In the genomic region with DNA sequence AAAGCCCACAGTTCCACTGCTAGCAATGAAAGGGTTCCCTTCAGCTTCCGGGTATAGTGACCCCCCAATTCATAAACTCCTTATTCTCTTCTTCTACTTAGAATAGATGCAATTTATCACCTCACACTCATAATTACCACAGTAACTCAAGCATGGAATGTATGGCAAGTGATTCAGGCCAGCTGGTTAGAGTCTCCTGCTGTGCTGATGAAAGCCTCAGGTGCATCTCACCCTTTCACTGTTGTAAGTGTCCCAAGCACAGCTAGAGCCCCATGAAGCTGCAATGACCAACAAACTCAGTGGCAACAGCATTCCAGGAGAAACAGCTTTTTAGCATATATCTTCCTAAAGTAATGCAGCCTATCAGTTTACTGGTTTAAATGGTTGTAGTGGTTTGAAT, we compare ENCODE assay signal across 24 mouse cellular contexts.
DNase-seq lines count a peak whose midpoint lies in the region; ATAC-seq and TF ChIP-seq lines count a peak whose summit lies in the region.
"Had no signal": no experiment of that assay in that cellular context is flagged by ENCODE, and none has a peak within 500 bp of the region (broad histone marks: within the 10 kb centered on the region; RNA-seq: fewer than 3 reads in every experiment).

No protein-coding gene starts in this region.

- H3K4me1 ChIP-seq in liver, embryonic 12.5 days: no peaks in the 10 kb centered on the region
- no peaks in the 10 kb centered on the region for H3K4me1 ChIP-seq in midbrain, embryonic 16.5 days (ENCODE audit: control insufficient read depth, insufficient read depth, low read length)
- H3K4me1 ChIP-seq in forebrain, postnatal 0 days (ENCODE audit: insufficient read depth): no peaks in the 10 kb centered on the region
- H3K4me1 ChIP-seq: embryonic facial prominence, embryonic 12.5 days; forebrain, embryonic 15.5 days; hindbrain, embryonic 12.5 days had no signal

- no peaks in the 10 kb centered on the region for H3K36me3 ChIP-seq in liver, embryonic 12.5 days
- no peaks in the 10 kb centered on the region for H3K36me3 ChIP-seq in midbrain, embryonic 16.5 days (ENCODE audit: control insufficient read depth, insufficient read depth, low read length)
- H3K36me3 ChIP-seq in forebrain, postnatal 0 days (ENCODE audit: insufficient read depth): no peaks in the 10 kb centered on the region
- H3K36me3 ChIP-seq: embryonic facial prominence, embryonic 12.5 days; forebrain, embryonic 15.5 days; G1E; hindbrain, embryonic 12.5 days had no signal

- H3K4me3 ChIP-seq in liver, embryonic 12.5 days: no peak overlapping the region
- no peak overlapping the region for H3K4me3 ChIP-seq in midbrain, embryonic 16.5 days (ENCODE audit: low read depth, low read length)
- no peak overlapping the region for H3K4me3 ChIP-seq in forebrain, postnatal 0 days (ENCODE audit: low read depth, low read length)
- H3K4me3 ChIP-seq: embryonic facial prominence, embryonic 12.5 days; forebrain, embryonic 15.5 days; hindbrain, embryonic 12.5 days had no signal

- WGBS in liver, embryonic 12.5 days (ENCODE audit: insufficient replicate concordance): 77% methylated on average over 1 of the region's 1 CpGs
- WGBS in midbrain, embryonic 16.5 days: 94% methylated on average over 1 of the region's 1 CpGs
- 65% methylated on average over 1 of the region's 1 CpGs for WGBS in forebrain, postnatal 0 days

- no peak overlapping the region for H3K27ac ChIP-seq in liver, embryonic 12.5 days
- no peak overlapping the region for H3K27ac ChIP-seq in midbrain, embryonic 16.5 days (ENCODE audit: low read length)
- H3K27ac ChIP-seq in forebrain, postnatal 0 days (ENCODE audit: low read depth, low read length): no peak overlapping the region
- H3K27ac ChIP-seq: embryonic facial prominence, embryonic 12.5 days; forebrain, embryonic 15.5 days; hindbrain, embryonic 12.5 days had no signal

- H3K9ac ChIP-seq in liver, embryonic 12.5 days: no peak overlapping the region
- H3K9ac ChIP-seq in midbrain, embryonic 16.5 days (ENCODE audit: low read depth, low read length): no peak overlapping the region
- H3K9ac ChIP-seq in forebrain, postnatal 0 days: no peak overlapping the region
- H3K9ac ChIP-seq: embryonic facial prominence, embryonic 12.5 days; forebrain, embryonic 15.5 days; hindbrain, embryonic 12.5 days had no signal

- ATAC-seq in cerebellum, adult (ENCODE audit: insufficient number of reproducible peaks, low FRiP score, low TSS enrichment): peak; percentile 67
- no peak for ATAC-seq in liver, embryonic 12.5 days
- no peak for ATAC-seq in midbrain, embryonic 16.5 days
- ATAC-seq in forebrain, postnatal 0 days: no peak
- ATAC-seq: activated CD4-positive, CD25-positive, alpha-beta regulatory T cell, adult 4 months; CD4-positive, CD25-positive, alpha-beta regulatory T cell, adult 4 months; forebrain, embryonic 15.5 days; hindbrain, embryonic 16.5 days; inflammation-experienced regulatory T-cells, adult 6 months; intestine, postnatal 0 days had no signal

- no peaks in the 10 kb centered on the region for H3K9me3 ChIP-seq in liver, embryonic 12.5 days (replicated peaks)
- H3K9me3 ChIP-seq in midbrain, embryonic 16.5 days (replicated peaks; ENCODE audit: control insufficient read depth, low read length, poor library complexity, severe bottlenecking): peaks cover 5% of the 10 kb centered on the region; the same call in 1 of the 2 replicates
- H3K9me3 ChIP-seq in forebrain, postnatal 0 days (ENCODE audit: low read length): peaks cover 7% of the 10 kb centered on the region; the same call in 1 of the 2 replicates
- H3K9me3 ChIP-seq: forebrain, embryonic 15.5 days had no signal

- H3K4me2 ChIP-seq in liver, embryonic 12.5 days: no peak overlapping the region
- no peak overlapping the region for H3K4me2 ChIP-seq in midbrain, embryonic 16.5 days (ENCODE audit: low read length)
- no peak overlapping the region for H3K4me2 ChIP-seq in forebrain, postnatal 0 days (ENCODE audit: low read depth)
- H3K4me2 ChIP-seq: embryonic facial prominence, embryonic 12.5 days; forebrain, embryonic 15.5 days; hindbrain, embryonic 12.5 days had no signal

- no peaks in the 10 kb centered on the region for H3K27me3 ChIP-seq in liver, embryonic 12.5 days (replicated peaks)
- H3K27me3 ChIP-seq in midbrain, embryonic 16.5 days (ENCODE audit: control insufficient read depth, insufficient read depth, low read depth, low read length): no peaks in the 10 kb centered on the region
- H3K27me3 ChIP-seq in forebrain, postnatal 0 days (ENCODE audit: insufficient read depth, low read length): no peaks in the 10 kb centered on the region
- H3K27me3 ChIP-seq: embryonic facial prominence, embryonic 12.5 days; forebrain, embryonic 15.5 days; hindbrain, embryonic 12.5 days had no signal

- TF ChIP-seq CTCF in forebrain, postnatal 0 days (IDR thresholded peaks at IDR 0.05; ENCODE audit: low read depth): no peak

- DNase-seq in cerebellum, postnatal 4 days (ENCODE audit: low spot score in 2 of 2): no peak
- peak; percentile 4 for DNase-seq in R1 (ENCODE audit: low read depth, low spot score)
- peak; percentile 47 to 61 for DNase-seq in cerebellum, adult 18-20 months
- peak; percentile 57 for DNase-seq in cerebellum, adult 9-11 months
- no peak for DNase-seq in forebrain, postnatal 0 days
- DNase-seq: adrenal gland, adult 8-10 months; adrenal gland, postnatal 36 days; B cell, adult 2 months; gastrocnemius, postnatal 25 days; heart, postnatal 10 days; heart, postnatal 4 days; kidney, adult 8-10 months had no signal

Comparison
In these comparisons a context has a peak if more than half of its experiments do, and no peak if none do; other contexts are left out.
1. DNase-seq: peak in R1 (single experiment), cerebellum, adult 18-20 months (2 of 2) and cerebellum, adult 9-11 months (single experiment); none in cerebellum, postnatal 4 days (0 of 2) and forebrain, postnatal 0 days (single experiment).